Mouse (Mus musculus) inflammation-experienced regulatory T-cells, adult 6 months (primary cell): ENCODE results near the gene Ermard. TPM values are rescaled to one million over a fixed set of nuclear protein-coding genes. Genes with fewer than 3 reads are reported as not detected.

Experiments
- ATAC-seq: one replicate; pipeline ENCODE4 v1.8.0; 2017
- polyA plus RNA-seq, 3 experiments: library from polyadenylated mRNA; unstranded; fragments of 100-300 nt; shearing (Covaris generic); gene quantifications; one replicate each; pipeline ENCODE4 v1.2.1; 2017

Ermard gene
- polyA plus RNA-seq, 3 experiments from 2014 or later = 86.6 to 207 (median 188) TPM

- ATAC-seq = no peak
Measured at GRCm38 (mm10) chr17:15120569-15120968, 79.6 kb downstream of the Ermard start.

GRCm38 (mm10) chr17:15129630-15130287 is 88.8 kb downstream of the Ermard start:
- ATAC-seq = no peak

- no peak for ATAC-seq
Measured at GRCm38 (mm10) chr17:15130288-15130656, 89.3 kb downstream of the Ermard start.

- no peak for ATAC-seq
Measured at GRCm38 (mm10) chr17:15134905-15135669, 94.1 kb downstream of the Ermard start.

GRCm38 (mm10) chr17:15137443-15137842 is 96.4 kb downstream of the Ermard start:
- ATAC-seq = no peak

Other genes with a start within 250 kb of the Ermard start
- gene Wdr27, start 98.0 kb upstream of the Ermard start, polyA plus RNA-seq = under 1 TPM in 2 of 3 experiments, not detected in 1; 0.72 to 0.99 TPM
- gene 1600012H06Rik, start 98.0 kb upstream of the Ermard start, polyA plus RNA-seq = 10 to 100 TPM; 15.3 to 22.6 (median 20.1) TPM
- gene Phf10, start 79.9 kb upstream of the Ermard start, polyA plus RNA-seq = 10 to 100 TPM in 1 of 3 experiments, 1 to 10 TPM in 2; 8.9 to 13.4 (median 9.3) TPM
- 10 to 100 TPM; 41.8 to 63.4 (median 58.7) TPM for gene 9030025P20Rik, start 62.7 kb upstream of the Ermard start, polyA plus RNA-seq
- gene Gm3417, start 62.4 kb upstream of the Ermard start, polyA plus RNA-seq = 1 to 10 TPM in 2 of 3 experiments, not detected in 1; 1.8 to 2.0 TPM
- gene Gm3435, start 31.0 kb upstream of the Ermard start, polyA plus RNA-seq = 10 to 100 TPM in 1 of 3 experiments, 1 to 10 TPM in 2; 5.0 to 12.9 (median 8.2) TPM
- 1 to 10 TPM; 1.2 to 5.4 (median 5.1) TPM for gene Tcte3, start 280 bp downstream of the Ermard start, polyA plus RNA-seq
- 1 to 10 TPM in 2 of 3 experiments, under 1 TPM in 1; 0.72 to 3.6 (median 3.2) TPM for gene Gm3448, start 329 bp downstream of the Ermard start, polyA plus RNA-seq